Mouse (Mus musculus) naive thymus-derived CD4-positive, alpha-beta T cell, adult 2 months (primary cell): ENCODE measurements around the gene Dcdc2b.
A peak's percentile ranks its signal among the peaks of the same experiment; 100 is the strongest.

Source experiments
- DNase-seq: peaks from one replicate; pipeline ENCODE4 v3.0.0-alpha.2; 2011; ENCODE audit warnings: low read depth

The Dcdc2b gene

DNA sequence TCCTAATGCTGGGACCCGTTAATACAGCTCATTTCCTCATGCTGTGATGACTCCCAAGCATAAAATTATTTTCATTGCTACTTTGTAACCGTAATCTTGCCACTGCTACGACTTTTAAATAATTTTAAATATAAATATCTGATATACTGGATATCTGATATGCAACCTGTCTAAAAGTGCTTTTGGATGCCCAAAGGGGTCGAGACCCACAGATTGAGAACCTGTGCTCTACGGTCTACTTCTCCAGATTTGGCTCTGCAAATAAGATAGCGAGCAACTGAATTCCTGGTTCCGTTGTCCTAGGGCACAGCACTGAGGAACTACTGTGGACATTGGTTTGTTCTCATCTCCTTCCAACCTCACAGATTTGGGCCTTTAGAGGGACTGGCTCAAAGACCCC is 36.4 kb downstream of the Dcdc2b start:
- no peak for DNase-seq

DNA sequence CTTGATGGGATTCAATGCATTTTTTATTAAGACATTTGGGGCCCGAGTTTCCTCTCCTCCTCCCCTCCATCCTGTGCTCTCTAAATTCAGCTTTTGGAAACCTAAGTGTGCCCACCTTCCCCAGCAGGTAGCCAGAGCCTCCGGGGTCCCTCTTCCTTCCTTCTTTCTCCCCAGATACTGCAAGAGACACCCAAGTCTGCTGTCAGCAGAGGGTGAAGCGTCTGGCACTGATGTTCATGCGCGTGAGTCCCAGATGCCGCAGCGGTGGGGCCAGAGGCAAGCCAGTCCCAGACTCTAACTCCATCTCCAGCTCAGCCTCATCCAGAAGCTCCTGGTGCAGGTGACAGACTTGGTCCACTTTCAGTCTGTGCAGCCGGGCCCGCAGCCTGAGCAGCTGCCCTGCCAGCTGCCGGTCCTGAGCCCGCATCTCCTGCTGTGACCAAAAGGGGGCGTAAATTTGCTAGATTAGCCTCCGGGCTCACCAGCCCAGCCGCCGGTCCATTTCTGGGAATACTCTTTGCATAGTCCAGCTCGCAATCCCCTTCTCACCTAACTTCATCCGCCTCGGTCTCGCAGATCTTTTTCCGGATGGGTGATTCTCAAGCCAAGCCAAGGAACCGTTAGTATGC is 37.1 kb downstream of the Dcdc2b start:
- peak; percentile 79 for DNase-seq

GRCm38 (mm10) chr4:129575171-129575844 is 38.7 kb downstream of the Dcdc2b start:
- peak; percentile 96 for DNase-seq

DNA sequence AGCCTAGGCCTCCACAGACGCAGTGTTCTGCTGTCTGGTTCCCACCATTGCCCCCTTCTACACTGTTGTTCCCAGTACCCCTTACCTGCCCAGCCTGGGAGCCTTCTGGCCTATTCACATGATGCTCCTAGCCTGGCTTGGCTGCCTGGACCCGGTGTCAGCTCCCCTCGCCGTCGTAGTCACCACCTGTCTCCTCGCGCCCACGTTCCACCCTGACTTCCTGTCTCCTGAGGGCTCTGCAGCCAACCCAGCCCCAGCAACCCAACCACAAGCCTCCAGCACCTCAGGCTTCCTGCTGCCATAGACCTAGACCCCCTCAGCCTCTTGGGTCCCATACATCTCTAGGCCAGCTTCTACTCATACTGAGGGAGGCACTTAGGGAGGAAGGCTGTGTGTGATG is 40.6 kb downstream of the Dcdc2b start, which contains the start of gene Lck:
Gene Lck (minus strand): TSS at position 212 of the 400 bp plus-strand sequence.
- peak; percentile 86 for DNase-seq

GRCm38 (mm10) chr4:129573093-129573370 is 41.0 kb downstream of the Dcdc2b start:
- DNase-seq: peak; percentile 54

DNA sequence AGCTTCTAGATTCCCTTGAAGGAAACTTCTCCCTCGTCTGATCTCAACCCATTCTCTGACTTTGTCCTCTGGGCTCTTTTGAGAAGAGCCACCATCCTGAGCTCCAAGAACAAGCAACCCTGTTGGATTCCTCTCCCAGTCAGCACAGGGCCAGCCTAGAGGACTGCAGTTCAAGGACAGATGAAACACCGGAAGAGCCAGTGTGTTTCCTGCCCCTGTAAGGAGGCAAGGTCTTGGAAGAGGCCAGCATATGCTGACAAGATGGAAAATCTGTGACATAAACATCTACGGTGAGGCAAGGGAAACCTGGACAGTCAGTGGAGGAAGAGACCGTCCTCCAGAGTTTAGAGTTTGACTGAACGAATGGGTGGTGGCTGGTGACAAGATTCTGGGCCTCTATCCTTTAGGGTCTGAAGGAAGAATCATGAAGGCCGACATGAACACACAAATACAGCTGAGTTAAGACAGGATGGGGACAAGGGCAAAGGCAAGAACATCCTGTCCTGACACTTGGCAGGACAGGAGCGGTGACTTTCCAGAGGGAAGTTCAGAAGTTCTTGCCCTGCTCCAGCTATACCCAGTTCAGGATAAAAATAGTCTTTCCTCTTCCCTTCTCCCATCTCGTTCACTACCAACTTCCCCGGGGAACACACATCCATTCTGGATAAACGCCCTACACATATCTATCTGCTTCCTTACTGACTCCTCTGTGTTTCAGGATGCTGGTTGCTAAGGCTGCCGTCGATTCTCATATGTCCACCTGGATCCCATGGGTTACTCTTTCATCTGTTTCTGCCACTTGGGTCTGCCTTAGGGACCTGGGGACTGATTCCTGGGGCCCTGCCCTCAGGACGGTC is 41.6 kb downstream of the Dcdc2b start:
- peak; percentile 76 for DNase-seq

DNA sequence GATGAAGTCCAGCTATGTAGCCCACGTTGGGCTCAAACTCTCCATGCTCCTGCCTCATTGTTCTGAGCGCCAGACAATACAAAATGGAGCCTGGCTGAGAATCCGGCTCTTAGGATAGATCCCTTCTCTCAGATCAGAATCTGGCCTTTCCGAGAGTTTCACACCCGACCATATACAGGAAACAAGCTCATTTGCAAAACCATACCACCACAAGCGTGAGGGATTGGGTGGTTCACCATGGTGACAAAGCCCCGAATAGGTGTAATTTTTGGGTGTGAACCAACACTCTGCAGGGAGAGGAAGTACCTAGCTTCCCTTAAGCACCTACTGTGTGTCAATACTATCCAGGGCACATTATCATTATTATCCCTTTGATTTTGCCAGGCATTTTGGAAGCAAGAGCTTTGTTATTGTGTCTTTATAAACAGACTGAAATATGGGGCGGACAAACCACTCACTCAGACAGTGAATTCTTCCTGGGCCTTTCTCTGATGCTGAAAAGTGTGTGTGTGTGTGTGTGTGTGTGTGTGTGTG is 42.4 kb downstream of the Dcdc2b start:
- DNase-seq: peak; percentile 73

DNA sequence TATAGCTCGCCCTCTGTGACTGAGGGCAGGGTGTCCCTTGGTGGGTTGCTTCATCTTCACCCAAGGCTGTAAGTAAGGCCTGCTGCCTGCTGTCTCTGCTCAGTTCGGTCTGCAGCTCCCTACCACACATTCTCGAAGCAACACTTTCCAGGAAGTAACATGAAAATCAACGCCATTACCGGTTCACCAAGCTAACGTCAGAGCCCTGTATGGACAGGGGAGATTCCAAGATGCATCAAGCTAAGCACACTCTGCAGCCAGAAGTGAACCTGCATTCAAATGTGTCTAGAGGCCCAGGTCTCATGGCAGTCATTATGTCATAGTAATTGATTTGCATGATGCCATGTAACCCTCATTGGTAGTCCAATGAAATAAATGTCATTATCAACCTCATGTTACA is 44.0 kb downstream of the Dcdc2b start:
- DNase-seq: peak; percentile 88

GRCm38 (mm10) chr4:129568366-129568765 is 45.7 kb downstream of the Dcdc2b start:
- no peak for DNase-seq

GRCm38 (mm10) chr4:129565139-129565538 is 48.9 kb downstream of the Dcdc2b start:
- peak; percentile 77 for DNase-seq

GRCm38 (mm10) chr4:129563718-129564117 is 50.3 kb downstream of the Dcdc2b start:
- peak; percentile 19 for DNase-seq

DNA sequence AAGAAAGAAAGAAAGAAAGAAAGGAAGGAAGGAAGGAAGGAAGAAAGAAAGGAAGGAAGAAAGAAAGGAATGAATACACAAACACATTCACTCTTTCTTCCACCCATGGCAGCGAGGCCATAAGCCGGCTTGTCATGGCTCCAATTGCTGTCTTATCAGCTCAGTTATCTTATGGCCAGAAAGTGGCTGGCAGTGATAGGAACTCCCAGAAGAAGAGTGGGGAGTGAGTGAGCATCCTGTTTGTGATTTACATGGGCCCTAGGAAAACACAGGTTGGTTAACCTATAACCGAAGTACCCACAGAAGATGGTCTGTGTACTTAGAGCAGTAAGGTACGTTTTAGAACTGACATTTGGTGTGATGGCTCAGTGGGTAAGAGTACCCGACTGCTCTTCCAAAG is 52.9 kb downstream of the Dcdc2b start:
- DNase-seq: no peak
